Mouse (Mus musculus) hematopoietic stem cell, adult 5-6 weeks (primary cell): Measurements from ENCODE around the gene Gaa. TPM values are rescaled to one million over a fixed set of nuclear protein-coding genes. Genes with fewer than 3 reads are reported as not detected.
"Not testable (repeated sequence)": the region's sequence is repeated elsewhere in the genome, so short reads cannot be mapped to it uniquely, and the experiment has no call there.

ENCODE experiments used
- ATAC-seq, 2 experiments: fragments of 125-278 bp in 1 of 2; replicated peaks in 1 of 2; 2 replicates each; pipeline ENCODE4 v1.8.0; 2016 to 2017; ENCODE audit warnings: inconsistent platforms in 2 of 2, mild to moderate bottlenecking in 2 of 2, moderate number of reproducible peaks in 2 of 2, low read depth in 1 of 2, moderate TSS enrichment in 1 of 2; ENCODE audit not compliant: low FRiP score in 2 of 2, poor library complexity in 2 of 2, severe bottlenecking in 2 of 2, insufficient read depth in 1 of 2, low TSS enrichment in 1 of 2
- total RNA-seq: library from RNA; stranded (forward); fragments of 172-1452, 232-1000 nt; gene quantifications from 2 replicates; pipeline ENCODE4 v1.2.3, GENCODE M21; 2017

Gene Gaa
- total RNA-seq, 1 experiment from 2014 or later: 24.5 TPM

DNA sequence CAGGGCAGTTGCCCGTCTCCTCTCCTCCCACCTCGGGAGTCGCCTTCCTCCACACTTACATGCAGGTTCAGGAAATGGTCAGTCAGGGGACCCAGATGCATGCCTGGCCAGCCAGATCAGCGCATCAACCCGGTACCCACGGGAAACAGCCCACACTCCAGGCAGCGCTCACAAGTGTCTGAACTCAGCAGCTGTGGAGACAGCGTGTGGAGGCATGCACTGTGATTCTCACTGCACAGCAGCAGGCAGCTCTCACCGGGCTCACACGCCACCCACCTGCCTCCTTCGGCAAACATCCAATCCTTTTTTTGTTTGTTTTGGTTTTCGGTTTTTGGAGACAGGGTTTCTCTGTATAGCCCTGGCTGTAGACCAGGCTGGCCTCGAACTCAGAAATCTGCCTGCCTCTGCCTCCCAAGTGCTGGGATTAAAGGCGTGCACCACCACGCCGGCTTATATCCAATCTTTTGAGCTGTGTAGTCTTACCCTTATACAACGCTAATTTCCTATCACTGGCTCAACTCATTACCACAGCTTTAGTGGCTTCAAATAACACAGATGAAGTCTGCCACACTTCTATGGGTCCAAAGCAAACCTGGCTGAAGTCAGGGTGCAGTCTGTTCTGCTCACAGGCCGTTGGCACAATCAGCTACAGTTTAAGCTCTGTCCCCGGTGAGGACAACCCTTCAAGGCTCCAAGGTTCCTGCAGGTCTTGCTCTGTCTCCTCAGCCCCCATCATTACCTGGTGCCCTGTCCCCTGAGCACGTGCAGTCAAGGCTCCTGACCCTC, 19.7 kb downstream of the Gaa start:
- ATAC-seq: 0 out of 4 replicates have a peak, but pooled peaks of 1 of the 2 experiments have one; percentile 7

DNA sequence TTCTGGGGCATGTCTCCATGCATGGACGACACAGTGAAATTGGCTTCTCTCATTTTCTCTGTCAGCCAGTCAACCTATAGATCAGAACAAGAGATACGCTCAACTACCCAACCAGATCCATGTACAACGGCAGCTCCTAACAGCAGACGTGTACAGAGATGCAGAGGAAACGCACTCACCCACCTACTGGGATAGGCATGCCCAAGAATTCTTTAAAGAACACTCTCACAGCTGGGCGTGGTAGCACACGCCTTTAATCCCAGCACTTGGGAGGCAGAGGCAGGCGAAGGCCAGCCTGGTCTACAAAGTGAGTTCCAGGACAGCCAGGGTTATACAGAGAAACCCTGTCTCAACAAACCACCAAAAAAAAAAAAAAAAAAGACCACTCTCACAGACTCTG, 25.2 kb downstream of the Gaa start:
- ATAC-seq: not testable (repeated sequence)

DNA sequence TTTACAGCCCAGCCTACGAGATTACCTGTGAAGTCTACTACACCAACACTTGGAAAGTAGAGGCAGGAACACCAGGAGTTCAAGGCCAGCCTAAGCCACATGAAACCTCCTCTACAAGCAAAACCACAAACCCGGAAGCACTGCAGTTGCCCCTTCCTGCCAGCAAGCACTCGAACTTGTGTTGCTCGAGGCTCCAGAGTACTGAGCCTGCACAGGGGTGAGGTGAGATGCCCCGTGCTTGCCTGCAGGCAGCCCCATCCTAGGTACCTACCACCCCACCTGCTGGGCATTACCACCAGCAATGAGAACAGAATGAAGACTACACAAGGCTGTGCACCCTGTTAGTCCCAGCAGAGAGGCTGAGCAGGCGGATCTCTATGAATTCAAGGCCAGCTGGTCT, 30.3 kb downstream of the Gaa start:
- no peak for ATAC-seq

DNA sequence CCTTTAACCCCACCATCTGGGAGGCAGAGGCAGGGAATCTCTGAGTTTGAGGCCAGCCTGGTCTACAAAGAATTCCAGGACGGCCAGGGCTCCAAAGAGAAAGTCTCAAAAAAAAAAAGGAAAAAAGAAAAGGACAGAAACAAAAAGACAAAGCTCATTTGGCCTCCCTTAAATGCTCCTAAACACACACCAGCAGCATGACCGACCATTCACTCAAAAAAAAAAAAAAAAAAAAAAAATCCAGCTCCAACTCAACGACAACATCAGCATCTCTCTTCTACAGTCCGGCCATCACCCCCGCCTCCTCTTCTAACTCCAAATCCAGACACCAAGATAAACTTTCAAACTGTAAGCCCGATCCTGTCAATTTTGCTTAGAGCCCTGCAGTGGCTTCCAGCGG, 31.2 kb downstream of the Gaa start:
- no peak for ATAC-seq

DNA sequence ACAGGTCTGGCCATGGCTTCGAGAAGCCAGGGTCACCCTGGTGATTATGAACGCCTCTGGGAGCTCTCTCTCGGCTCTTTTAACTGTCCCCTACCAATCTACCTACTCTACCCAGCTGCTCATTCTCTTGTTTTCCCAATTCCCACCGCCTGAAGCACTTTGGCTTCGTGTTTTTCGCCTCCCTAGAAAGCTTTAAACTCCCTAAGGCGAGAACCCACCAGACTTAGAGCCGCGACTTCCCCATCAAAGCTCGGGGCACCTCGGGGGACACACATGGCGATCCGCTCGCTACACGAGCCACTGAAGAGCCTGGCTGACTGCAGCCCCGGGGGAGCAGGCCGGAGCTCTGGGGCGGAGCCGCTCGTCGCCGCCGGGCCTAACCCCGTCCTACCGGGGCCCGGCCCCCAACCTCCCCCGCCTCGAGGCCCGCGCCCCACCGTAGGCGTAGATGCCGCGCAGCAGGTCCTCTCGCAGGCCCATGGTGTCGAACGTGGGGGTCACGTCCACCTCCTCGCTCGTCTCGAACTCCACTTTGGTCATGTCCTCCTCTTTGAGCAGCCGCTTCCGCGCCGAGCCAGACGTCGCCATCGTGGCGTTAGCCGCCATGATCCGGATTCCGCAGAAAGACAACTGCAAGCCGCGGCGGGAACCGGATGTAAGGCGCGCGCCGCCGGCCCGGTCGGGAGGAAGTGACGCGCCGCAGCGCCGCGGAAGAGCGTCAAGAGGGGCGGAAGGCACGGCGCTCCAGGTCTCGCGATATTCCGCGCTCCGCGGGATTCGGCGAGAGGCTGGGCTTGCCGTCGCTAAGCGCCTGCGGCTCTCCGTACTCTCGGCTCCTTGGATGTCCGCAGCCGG, 31.9 kb downstream of the Gaa start, which contains the start of gene Eif4a3:
Eif4a3 (minus strand) TSS at position 699 of the 855 bp plus-strand sequence.
- peak; percentile 90 for ATAC-seq

DNA sequence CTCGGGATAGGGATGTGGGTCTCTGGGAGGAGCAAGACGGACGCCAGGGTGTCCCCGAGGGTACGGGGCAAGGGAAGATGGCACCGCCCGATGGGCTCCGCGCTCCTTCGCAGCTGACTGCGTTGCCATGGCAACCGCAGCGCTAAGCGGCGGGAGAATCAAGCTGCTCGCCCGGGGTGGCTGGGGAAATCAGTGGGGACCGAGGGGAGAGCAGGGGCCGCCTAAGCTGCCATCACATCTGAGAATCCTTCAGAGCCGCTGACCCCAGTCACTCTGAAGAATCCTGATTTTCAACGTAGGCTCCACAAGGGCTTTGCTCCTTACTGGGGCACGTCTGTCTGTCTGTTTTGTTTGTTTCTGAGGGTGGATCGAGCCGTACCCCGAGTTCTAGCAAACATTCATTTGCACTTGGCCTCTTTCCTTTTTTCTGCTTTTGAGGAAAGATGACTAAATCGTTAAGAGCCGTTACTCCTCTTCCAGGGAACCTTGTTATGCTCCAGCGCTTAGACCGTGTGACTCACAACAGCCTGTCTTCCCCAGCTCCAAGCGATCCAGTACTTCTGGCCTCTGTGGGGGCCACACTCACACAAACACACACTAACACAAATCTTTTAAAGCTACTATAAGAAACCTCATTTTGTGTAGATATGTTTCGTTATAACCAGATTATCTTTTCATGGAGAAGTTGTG, 32.7 kb downstream of the Gaa start:
- ATAC-seq: peak; percentile 48 to 54

DNA sequence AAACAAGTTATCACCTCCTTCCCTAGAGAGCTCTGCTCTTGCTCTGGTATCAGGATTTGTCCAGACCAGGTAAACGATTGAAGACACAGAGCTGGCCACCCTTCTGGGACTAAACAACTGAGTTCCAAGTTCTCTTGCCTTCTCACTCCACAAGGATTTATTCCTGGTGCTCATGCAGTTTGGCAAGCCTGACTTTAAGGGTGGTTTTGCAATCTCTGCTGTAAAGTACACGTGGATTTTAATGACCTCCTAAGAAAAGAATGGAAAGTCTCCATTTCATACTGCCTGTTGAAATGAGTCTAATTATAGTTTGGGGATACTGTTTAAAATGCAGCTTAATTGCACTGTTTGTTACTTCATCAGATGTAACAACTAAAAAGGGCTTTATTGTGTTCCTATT, 33.3 kb downstream of the Gaa start:
- ATAC-seq: no peak

DNA sequence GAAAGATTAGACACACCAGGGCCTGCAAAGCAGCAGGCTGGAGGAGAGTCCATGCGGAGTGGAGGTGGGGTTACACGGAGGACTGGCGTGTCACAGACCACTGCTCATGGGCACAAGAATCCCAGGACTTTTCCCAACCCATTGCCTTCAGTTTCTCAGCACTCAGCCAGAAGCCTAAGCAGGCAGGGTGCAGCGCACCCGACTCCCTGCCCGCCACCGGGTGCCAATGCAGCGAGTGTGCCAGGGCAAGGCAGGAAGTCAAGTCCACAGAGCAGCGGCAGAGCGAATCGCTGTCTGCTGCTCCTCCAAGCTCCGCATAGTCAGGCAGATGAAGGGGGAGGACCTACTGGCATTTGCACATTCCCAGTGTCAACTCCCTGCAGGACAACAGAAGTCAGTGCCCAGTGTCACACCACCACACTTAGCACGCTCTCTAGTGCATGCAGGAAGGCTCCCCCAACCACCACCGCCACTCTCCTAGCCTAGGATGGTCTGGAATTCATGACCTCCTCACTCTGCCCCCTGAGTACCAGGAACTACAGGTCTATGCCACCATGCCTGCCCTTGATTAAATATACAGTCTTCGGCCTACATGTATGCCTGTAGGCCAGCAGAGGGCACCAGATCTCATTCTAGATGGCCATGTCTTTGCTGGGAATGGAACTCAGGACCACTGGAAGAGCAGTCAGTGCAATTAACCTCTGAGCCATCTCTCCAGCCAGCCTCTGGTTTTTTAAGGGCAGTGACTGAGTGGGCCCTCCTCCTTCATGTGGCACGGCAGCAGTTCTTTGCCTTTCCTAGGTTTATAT, 37.4 kb downstream of the Gaa start:
- ATAC-seq: peak; percentile 71 to 84; a peak in 3 of 4 replicates

DNA sequence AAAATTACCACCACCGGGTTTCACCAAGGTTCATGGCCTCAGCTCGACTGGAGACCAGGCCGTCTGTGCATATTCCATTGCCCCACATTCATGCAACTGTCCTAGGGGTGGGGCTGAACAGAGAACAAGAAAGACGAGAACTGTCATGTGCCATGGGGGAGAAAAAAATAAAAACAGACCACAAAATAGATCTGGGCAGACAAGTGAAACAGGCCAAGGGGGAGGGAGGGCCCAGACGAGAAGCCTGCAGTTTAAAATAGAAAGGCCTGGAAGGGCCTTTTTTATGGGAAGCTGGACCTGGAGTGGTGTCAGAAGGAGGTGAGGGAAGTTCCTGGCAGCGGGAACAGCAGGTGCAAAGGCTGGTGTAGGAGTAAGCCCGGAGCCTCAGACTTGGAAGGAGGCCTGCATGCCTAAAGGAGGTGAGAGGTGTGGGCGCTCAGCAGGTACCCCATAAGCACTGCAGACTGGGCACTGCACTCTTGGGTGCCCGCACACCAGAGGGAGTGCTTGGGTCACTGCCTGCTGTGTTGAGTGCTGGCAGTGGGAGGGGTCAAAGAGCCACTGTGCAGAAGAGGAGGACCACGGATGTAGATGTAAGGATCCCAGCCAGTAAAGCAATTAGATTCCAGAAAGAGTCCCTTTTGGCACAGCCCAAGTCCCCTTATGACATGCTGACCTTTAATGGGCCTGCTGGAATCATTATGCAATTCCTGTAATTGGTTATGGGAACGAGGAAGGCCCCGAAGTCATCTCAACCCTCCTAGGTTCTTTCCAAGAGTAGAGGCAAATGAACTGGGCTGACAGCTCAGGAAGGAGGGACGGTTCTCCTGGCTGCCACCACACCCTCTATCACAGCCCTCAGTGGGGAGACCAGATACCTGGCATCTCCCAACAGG, 39.3 kb downstream of the Gaa start:
- ATAC-seq: no peak

DNA sequence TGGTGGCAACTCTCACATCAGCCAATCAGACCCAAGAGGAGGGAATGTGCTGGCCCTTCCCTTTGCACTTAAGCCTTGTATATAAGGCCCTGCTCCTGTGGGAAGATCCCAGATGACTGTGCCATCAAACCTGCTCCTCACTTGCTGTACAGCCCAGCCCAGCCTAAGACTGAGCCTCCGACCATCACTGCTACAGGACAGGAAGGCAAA, 39.9 kb downstream of the Gaa start, which contains the start of gene Card14:
Card14 (plus strand) TSS at position 111 of the 210 bp plus-strand sequence.
- no peak for ATAC-seq

DNA sequence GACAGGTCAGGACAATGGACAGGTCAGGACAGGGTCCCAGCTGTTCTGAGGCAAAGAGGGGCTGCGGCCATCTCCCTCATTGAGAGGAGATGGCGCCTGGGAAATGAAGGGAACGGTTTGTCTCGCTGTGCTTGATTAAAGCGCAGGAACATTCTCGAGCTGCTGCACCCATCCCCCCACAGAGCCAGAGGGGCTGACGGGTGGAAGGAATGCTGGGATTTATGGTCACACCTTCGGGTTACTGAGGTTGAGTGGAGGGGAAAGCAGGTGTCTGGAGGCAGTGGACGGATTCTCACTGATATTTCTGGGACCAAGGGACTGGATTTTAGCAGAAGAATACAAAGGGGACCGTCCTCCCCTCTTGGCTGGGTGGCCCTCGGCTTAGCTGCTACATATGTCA, 40.2 kb downstream of the Gaa start:
- no peak for ATAC-seq

DNA sequence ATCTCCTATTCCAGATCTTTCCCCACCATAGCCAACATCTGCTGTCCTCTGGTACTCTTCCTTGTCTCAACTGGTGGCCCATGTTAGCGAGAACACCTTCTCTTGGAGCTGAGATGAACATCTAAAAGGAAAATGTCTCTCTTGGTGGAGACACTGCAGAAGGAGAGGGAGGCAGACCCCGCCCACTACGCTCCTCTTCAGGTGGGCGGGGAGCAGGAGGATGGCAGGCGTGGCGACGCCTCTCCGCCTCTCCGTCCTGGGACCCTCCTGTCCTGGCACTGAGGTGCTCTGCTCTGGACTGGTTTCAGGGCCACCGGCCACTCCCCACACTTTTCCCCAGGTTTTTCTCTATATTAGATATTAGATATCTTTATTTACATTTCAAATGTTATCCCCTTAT, 42.9 kb downstream of the Gaa start:
- ATAC-seq: no peak

DNA sequence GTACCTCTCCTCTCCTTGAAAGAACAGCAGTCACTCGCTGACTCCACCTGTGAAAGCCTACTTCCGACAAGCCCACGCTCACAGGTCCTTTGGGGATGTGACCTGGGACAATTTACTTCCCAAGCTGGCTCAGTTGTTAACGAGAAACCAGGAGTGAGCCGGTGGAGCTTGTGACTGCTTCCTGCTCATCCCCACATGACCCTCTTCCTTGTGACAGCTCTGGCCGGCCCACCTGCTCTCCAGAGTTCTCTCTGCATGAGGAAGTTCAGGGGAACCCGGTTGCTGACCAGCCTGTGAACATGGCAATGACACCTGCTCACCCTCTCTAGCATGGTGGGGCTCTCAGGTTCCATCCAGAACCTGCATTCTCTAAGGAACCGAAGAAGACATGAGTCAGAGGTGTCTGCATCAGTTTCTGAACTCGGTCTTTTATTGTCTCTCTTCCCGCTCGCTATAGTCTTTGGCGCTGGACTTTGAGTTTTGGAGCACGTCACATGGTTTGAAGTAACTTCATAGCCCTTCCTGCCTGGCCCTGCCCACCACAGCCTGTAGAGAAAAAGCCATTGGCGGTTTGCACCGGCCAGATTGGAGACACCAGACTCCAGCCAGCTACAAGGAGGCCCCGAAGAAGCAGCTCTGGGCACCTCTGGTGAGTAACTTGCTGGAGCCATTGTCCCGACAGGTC, 46.7 kb downstream of the Gaa start:
- ATAC-seq: no peak; a peak in 1 of 4 replicates

DNA sequence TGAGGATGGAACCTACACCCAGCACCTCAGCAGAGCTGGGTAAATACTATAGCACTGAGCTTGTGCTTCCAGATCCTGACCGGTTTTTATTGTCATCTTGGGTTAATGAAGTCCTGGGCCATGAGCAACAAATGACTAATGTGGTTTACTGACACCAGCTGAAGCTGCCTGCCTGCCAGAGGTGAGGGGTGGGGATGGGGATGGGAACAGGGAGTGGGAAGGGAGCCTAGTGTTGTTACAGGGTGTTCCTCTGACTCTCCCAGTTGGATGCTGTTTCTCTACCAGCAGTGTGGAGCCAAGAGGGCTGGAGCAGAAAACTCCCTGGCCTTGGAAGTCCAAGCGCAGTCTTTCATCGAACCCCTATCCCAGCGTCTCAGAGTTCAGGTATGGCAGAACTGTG, 49.0 kb downstream of the Gaa start:
- no peak for ATAC-seq

DNA sequence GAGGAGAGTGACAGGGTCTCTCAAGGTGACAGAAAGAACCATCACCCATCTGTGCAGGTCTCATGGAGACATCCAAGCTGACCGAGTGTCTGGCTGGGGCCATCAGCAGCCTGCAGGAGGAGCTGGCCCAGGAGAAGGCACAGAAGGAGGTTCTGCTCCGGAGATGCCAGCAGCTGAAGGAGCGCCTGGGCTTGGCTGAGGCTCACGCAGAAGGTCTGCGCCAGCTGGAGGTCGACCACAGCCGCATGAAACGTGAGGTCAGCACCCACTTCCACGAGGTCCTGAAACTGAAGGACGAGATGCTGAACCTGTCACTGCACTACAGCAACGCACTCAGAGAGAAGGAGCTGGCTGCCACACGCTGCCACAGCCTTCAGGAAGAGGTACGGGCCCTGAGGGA, 54.8 kb downstream of the Gaa start:
- ATAC-seq: no peak

DNA sequence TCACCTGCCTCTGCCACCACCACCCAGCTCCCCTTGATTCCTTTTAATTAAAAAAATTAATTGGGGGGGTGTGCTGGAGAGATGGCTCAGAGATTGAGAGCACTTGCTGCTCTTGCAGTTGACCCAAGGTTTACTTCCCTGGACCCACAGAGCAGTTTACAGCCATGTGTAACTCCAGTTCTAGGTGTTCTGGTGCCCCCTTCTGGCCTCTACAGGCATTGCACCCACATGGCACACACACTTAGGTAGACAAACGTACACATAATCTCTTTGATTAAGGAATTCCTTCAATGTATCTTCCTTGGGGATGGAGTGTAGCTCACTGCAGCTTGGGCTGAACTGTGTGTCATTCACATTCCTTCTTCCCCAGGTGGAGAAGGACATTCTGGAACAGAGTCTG, 57.4 kb downstream of the Gaa start:
- no peak for ATAC-seq
